Mouse (Mus musculus) urinary bladder, postnatal 4 days (tissue): ENCODE results near the gene Klc1.

Experiments
- DNase-seq, 2 experiments: peaks; one replicate each; pipeline ENCODE4 v3.0.0; 2021 to 2022; ENCODE audit warnings: low spot score in 2 of 2

Klc1 gene

GRCm38 (mm10) chr12:111743419-111743818 is 15.2 kb upstream of the Klc1 start:
- DNase-seq = peak in 1 of 2 experiments; percentile 52

- no peak for DNase-seq
These were observed 14.6 kb upstream of the Klc1 start for GRCm38 (mm10) chr12:111743981-111744423.

DNA sequence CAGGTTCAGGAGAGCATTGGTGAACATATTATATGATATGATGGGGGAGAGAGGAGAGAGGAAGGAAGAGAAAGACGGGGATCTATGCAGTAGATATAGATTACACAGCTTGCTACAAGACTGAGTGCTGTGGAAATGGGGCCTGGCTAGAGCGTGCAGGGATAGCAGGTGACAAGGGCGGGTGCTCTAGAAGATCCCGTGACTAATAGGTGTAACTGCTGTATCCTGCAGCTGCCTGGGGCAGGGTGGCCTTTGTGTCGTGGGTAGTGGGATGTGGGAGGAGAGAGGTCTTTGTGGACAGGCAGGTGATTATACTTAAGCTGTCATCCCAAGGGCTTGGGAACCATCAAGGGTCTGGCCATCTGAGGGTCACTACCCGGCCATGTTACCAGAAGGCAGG is 13.4 kb upstream of the Klc1 start:
- no peak for DNase-seq

DNA sequence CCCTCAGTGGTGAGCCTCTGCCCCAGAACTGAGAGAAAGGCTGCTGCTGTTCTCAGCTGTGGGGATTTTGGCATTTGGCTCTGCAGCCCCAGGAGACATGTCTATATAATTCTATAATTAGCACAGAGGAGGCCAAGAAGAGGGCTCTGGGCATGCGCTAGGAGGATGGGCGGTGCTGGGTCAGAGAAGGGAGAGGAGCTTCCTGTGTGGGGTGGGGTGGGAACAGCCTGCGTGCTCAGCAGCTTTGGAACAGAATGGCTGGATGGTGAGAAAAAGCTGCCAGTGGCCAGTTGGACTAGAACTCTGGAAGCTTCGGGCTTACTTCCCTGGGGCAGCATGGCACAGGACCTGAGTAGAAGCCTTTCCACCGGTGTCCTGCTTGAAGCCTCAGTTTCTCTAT is 12.6 kb upstream of the Klc1 start:
- peak; percentile 80 to 81 for DNase-seq

GRCm38 (mm10) chr12:111747421-111747820 is 11.2 kb upstream of the Klc1 start:
- no peak for DNase-seq

- DNase-seq = no peak
These were observed 7.9 kb upstream of the Klc1 start for GRCm38 (mm10) chr12:111750739-111751138.

- DNase-seq = no peak
These were observed 6.2 kb upstream of the Klc1 start for GRCm38 (mm10) chr12:111752491-111752890.

DNA sequence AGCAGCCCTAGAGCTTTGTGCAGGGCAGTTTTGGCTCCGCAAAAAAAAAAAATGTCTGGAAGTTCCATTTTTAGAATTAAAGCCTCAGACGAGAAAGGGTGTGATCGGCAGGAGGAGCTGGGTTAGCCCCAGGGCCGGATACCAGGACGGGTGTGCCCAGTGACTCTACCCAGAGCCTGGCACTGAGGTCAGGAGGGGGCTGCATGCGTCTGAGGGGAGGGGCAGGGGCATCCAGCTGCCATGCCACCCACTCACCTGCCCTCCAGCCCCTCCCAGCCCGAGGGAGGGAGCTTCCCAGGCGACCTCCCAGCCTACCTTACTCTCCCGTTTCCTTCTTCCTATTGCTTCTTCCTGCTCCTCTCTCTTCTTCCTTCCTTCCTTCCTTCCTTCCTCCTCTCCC is 5.3 kb upstream of the Klc1 start:
- no peak for DNase-seq

GRCm38 (mm10) chr12:111754710-111755109 is 3.9 kb upstream of the Klc1 start:
- no peak for DNase-seq

- DNase-seq = no peak
These were observed 3.4 kb upstream of the Klc1 start for GRCm38 (mm10) chr12:111755231-111755630.

DNA sequence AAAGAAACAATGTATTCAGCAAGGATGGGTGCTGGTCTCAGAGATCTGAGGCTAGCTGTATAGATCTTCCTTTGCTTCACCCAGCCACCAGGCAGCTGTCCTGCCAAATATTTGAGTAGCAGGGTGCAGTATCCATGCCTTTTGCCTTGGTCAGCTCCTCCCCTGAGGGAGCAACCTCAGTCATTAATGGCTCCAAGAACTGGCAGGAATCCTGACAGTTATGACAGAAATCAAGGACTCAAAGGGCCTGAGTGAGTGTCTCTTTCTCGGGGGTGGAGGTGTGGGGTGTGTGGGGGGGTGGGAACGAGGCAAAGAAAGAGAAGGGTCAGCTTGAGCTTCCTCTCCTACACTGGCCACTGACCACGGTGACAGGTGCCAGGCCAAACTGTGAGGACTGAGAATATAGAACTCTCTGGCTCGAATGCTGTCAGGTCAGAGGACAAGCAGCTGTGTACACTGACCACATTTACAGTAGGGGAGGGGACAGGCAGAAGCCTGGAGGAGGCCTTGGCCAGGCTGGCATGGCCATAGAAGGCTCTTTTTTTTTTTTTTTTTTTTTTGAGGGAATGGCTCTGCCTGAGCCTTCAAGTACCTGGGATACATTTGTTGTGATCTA is 2.5 kb upstream of the Klc1 start:
- DNase-seq = no peak

GRCm38 (mm10) chr12:111756698-111757082 is 2.0 kb upstream of the Klc1 start:
- DNase-seq = no peak

- no peak for DNase-seq
These were observed 906 bp upstream of the Klc1 start for GRCm38 (mm10) chr12:111757561-111758325.

GRCm38 (mm10) chr12:111759176-111760061 is 770 bp downstream of the Klc1 start:
- DNase-seq = peak in 1 of 2 experiments; percentile 45

- no peak for DNase-seq
These were observed 1.8 kb downstream of the Klc1 start for GRCm38 (mm10) chr12:111760306-111760908.

DNA sequence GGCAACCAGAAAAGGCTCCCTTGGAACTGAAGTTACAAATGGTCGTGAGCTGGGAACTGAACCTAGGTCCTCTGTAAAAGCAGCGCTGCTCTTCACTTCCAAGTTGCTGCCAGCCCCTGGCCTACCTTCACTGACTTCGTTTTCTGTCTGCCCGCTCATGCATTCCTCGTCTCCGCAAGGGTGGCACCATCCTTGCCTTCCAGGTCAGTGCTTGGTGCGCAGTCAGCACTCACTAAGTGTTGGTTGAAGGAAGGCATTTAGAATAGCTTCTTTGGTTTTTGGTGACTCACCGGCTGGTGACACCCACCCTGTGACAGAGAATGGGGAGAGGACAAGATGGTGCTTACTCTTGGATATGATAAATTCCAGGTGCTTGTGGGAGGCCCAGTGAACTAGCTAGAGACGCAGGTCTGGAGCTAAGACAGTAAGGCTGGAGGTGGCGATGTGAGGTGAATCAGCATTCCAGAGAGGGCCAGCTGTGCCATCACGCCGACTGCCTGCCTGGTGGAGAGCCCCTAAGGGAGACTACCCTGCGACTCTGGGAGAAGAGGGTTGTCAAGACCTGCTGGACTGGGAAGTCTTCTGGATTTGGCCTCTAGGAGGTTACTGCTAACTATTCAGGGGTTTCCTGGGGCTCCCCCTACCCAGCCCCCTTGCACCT is 4.1 kb downstream of the Klc1 start:
- DNase-seq = no peak

GRCm38 (mm10) chr12:111766313-111767236 is 7.9 kb downstream of the Klc1 start:
- no peak for DNase-seq

- no peak for DNase-seq
These were observed 9.8 kb downstream of the Klc1 start for GRCm38 (mm10) chr12:111768322-111768928.

DNA sequence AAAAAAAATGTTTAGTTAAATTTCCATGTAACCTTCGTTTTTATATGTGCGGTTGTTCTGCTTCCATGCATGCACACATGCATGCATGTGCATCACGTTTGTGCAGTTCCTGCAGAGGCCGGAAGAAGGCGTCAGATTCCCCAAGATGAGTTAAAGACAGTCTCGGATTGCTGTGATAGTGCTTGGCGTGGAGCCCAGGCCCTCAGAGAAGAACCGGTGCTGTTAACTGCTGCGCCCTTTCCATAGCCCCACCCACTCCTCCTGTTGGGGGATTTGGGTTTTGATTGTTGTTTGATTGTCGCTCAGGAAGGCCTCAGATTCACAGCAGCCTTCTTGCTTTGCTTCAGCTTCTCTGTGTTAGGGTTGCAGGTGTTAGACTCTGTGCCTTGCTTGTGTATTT is 10.7 kb downstream of the Klc1 start:
- no peak for DNase-seq
